Comparison of ENCODE assay signal across 7 mouse cellular contexts in genomic region chr7:142386621-142387201, GRCm38 (mm10). TPM values are rescaled to one million over a fixed set of nuclear protein-coding genes. Genes with fewer than 3 reads are reported as not detected.
DNase-seq lines count a peak whose midpoint lies in the region; ATAC-seq lines count a peak whose summit lies in the region.

No protein-coding gene starts in this region.

- H3K27me3 ChIP-seq in embryonic facial prominence, embryonic 10.5 days (replicated peaks; ENCODE audit: low read depth, poor library complexity, severe bottlenecking), result no peaks in the 10 kb centered on the region
- H3K27me3 ChIP-seq in hindbrain, embryonic 11.5 days (ENCODE audit: control insufficient read depth, insufficient read depth, low read length), result no peaks in the 10 kb centered on the region
- no peaks in the 10 kb centered on the region for H3K27me3 ChIP-seq in liver, embryonic 12.5 days (replicated peaks)
- H3K27me3 ChIP-seq in stomach, embryonic 16.5 days (ENCODE audit: control insufficient read depth, insufficient read depth, low read length), result no peaks in the 10 kb centered on the region

- 0 out of 2 replicates have a peak, but pooled peaks have one; percentile 6 for ATAC-seq in hindbrain, embryonic 11.5 days (ENCODE audit: low FRiP score)
- peak; percentile 69 for ATAC-seq in liver, embryonic 12.5 days
- no peak for ATAC-seq in stomach, embryonic 16.5 days (ENCODE audit: insufficient read depth, low FRiP score)

- whole genome bisulfite sequencing in embryonic facial prominence, embryonic 10.5 days, result 56% methylated on average over 6 of the region's 6 CpGs
- WGBS in hindbrain, embryonic 11.5 days, result 64% methylated on average over 6 of the region's 6 CpGs
- WGBS in liver, embryonic 12.5 days (ENCODE audit: insufficient replicate concordance), result 41% methylated on average over 6 of the region's 6 CpGs
- 44% methylated on average over 6 of the region's 6 CpGs for WGBS in stomach, embryonic 16.5 days

- peak; percentile 46 for DNase-seq in thymus, postnatal 14 days
- no peak for DNase-seq in thymus, postnatal 10 days (ENCODE audit: low spot score in 2 of 2)
- no peak for DNase-seq in embryonic facial prominence, embryonic 10.5 days (ENCODE audit: low spot score)
- no peak for DNase-seq in hindbrain, embryonic 11.5 days (ENCODE audit: low spot score)
- no peak for DNase-seq in frontal cortex, postnatal 10 days (ENCODE audit: low spot score in 2 of 2)

- peaks cover 23% of the 10 kb centered on the region for H3K4me1 ChIP-seq in embryonic facial prominence, embryonic 10.5 days
- H3K4me1 ChIP-seq in hindbrain, embryonic 11.5 days (replicated peaks; ENCODE audit: control insufficient read depth, insufficient read depth, low read length), result peaks cover 7% of the 10 kb centered on the region
- peaks cover 73% of the 10 kb centered on the region for H3K4me1 ChIP-seq in liver, embryonic 12.5 days
- peaks cover 20% of the 10 kb centered on the region for H3K4me1 ChIP-seq in stomach, embryonic 16.5 days (ENCODE audit: control insufficient read depth, insufficient read depth, low read length)

- H3K27ac ChIP-seq in embryonic facial prominence, embryonic 10.5 days (replicated peaks), result peak overlapping the region; percentile 88
- H3K27ac ChIP-seq in hindbrain, embryonic 11.5 days (ENCODE audit: low read depth, low read length), result no peak overlapping the region
- H3K27ac ChIP-seq in liver, embryonic 12.5 days, result peak overlapping the region; percentile 93
- peak overlapping the region; percentile 87 for H3K27ac ChIP-seq in stomach, embryonic 16.5 days (ENCODE audit: low read length)

- no peaks in the 10 kb centered on the region for H3K9me3 ChIP-seq in embryonic facial prominence, embryonic 10.5 days
- no peaks in the 10 kb centered on the region for H3K9me3 ChIP-seq in hindbrain, embryonic 11.5 days (ENCODE audit: control insufficient read depth, low read length)
- H3K9me3 ChIP-seq in liver, embryonic 12.5 days (replicated peaks), result no peaks in the 10 kb centered on the region
- no peaks in the 10 kb centered on the region for H3K9me3 ChIP-seq in stomach, embryonic 16.5 days (replicated peaks; ENCODE audit: control insufficient read depth, low read length)

- peak overlapping the region; percentile 71 for H3K9ac ChIP-seq in hindbrain, embryonic 11.5 days (ENCODE audit: low read depth, low read length)
- H3K9ac ChIP-seq in liver, embryonic 12.5 days, result peak overlapping the region; percentile 95
- peak overlapping the region; percentile 91 for H3K9ac ChIP-seq in stomach, embryonic 16.5 days (ENCODE audit: low read length)

- H3K4me2 ChIP-seq in hindbrain, embryonic 11.5 days (replicated peaks; ENCODE audit: low read depth, low read length), result peak overlapping the region; percentile 50
- peak overlapping the region; percentile 84 for H3K4me2 ChIP-seq in liver, embryonic 12.5 days
- peak overlapping the region; percentile 95 for H3K4me2 ChIP-seq in stomach, embryonic 16.5 days (ENCODE audit: low read depth, low read length)

- H3K4me3 ChIP-seq in embryonic facial prominence, embryonic 10.5 days, result peak overlapping the region; percentile 84
- H3K4me3 ChIP-seq in hindbrain, embryonic 11.5 days (ENCODE audit: low read depth, low read length), result peak overlapping the region; percentile 77
- H3K4me3 ChIP-seq in liver, embryonic 12.5 days, result peak overlapping the region; percentile 81
- peak overlapping the region; percentile 92 for H3K4me3 ChIP-seq in stomach, embryonic 16.5 days (replicated peaks; ENCODE audit: low read length)

- H3K36me3 ChIP-seq in embryonic facial prominence, embryonic 10.5 days (replicated peaks), result peaks cover 43% of the 10 kb centered on the region
- no peaks in the 10 kb centered on the region for H3K36me3 ChIP-seq in hindbrain, embryonic 11.5 days (ENCODE audit: control insufficient read depth, insufficient read depth, low read length)
- H3K36me3 ChIP-seq in liver, embryonic 12.5 days, result peaks cover 48% of the 10 kb centered on the region
- peaks cover 17% of the 10 kb centered on the region for H3K36me3 ChIP-seq in stomach, embryonic 16.5 days (ENCODE audit: control insufficient read depth, insufficient read depth, low read length)

RNA-seq across cellular contexts. Expression of gene Ctsd, which starts 1.1 kb away (rescaled TPM):
- polyA plus RNA-seq in embryonic facial prominence, embryonic 10.5 days (2016; fragmentation: Nextera tagmentation; extraction: Ambion mirVana), result 151 and 158 TPM in 2 replicates
- 168 and 200 TPM in 2 replicates for polyA plus RNA-seq in hindbrain, embryonic 11.5 days (2014; fragmentation: Nextera tagmentation; extraction: Ambion mirVana)
- polyA plus RNA-seq in liver, embryonic 12.5 days (2016; fragmentation: Nextera tagmentation; extraction: Ambion mirVana), result 289 and 295 TPM in 2 replicates
- polyA plus RNA-seq in stomach, embryonic 16.5 days (2015; fragmentation: Nextera tagmentation; extraction: Ambion mirVana), result 451 and 599 TPM in 2 replicates

RNA-seq across cellular contexts. Expression of gene Gm49369, which starts 4.2 kb away (rescaled TPM):
- not detected in 2 replicates for polyA plus RNA-seq in embryonic facial prominence, embryonic 10.5 days (2016; fragmentation: Nextera tagmentation; extraction: Ambion mirVana)
- polyA plus RNA-seq in hindbrain, embryonic 11.5 days (2014; fragmentation: Nextera tagmentation; extraction: Ambion mirVana), result not detected in 2 replicates
- polyA plus RNA-seq in liver, embryonic 12.5 days (2016; fragmentation: Nextera tagmentation; extraction: Ambion mirVana), result 1.4 TPM in 1 of 2 replicates, not detected in the other
- polyA plus RNA-seq in stomach, embryonic 16.5 days (2015; fragmentation: Nextera tagmentation; extraction: Ambion mirVana), result 0.96 TPM in 1 of 2 replicates, not detected in the other

RNA-seq across cellular contexts. Expression of gene Ifitm10, which starts 13.2 kb away (rescaled TPM):
- 2.2 and 3.0 TPM in 2 replicates for polyA plus RNA-seq in embryonic facial prominence, embryonic 10.5 days (2016; fragmentation: Nextera tagmentation; extraction: Ambion mirVana)
- 0.39 and 0.47 TPM in 2 replicates for polyA plus RNA-seq in hindbrain, embryonic 11.5 days (2014; fragmentation: Nextera tagmentation; extraction: Ambion mirVana)
- 1.5 and 2.5 TPM in 2 replicates for polyA plus RNA-seq in liver, embryonic 12.5 days (2016; fragmentation: Nextera tagmentation; extraction: Ambion mirVana)
- polyA plus RNA-seq in stomach, embryonic 16.5 days (2015; fragmentation: Nextera tagmentation; extraction: Ambion mirVana), result 3.7 and 5.2 TPM in 2 replicates

RNA-seq across cellular contexts. Expression of gene Syt8, which starts 47.9 kb away (rescaled TPM):
- not detected in 2 replicates for polyA plus RNA-seq in embryonic facial prominence, embryonic 10.5 days (2016; fragmentation: Nextera tagmentation; extraction: Ambion mirVana)
- not detected in 2 replicates for polyA plus RNA-seq in hindbrain, embryonic 11.5 days (2014; fragmentation: Nextera tagmentation; extraction: Ambion mirVana)
- polyA plus RNA-seq in liver, embryonic 12.5 days (2016; fragmentation: Nextera tagmentation; extraction: Ambion mirVana), result not detected in 2 replicates
- 31.1 and 50.1 TPM in 2 replicates for polyA plus RNA-seq in stomach, embryonic 16.5 days (2015; fragmentation: Nextera tagmentation; extraction: Ambion mirVana)

RNA-seq across cellular contexts. Expression of gene Tnni2, which starts 54.9 kb away (rescaled TPM):
- 1.7 and 2.5 TPM in 2 replicates for polyA plus RNA-seq in embryonic facial prominence, embryonic 10.5 days (2016; fragmentation: Nextera tagmentation; extraction: Ambion mirVana)
- polyA plus RNA-seq in hindbrain, embryonic 11.5 days (2014; fragmentation: Nextera tagmentation; extraction: Ambion mirVana), result 1.4 and 1.7 TPM in 2 replicates
- polyA plus RNA-seq in liver, embryonic 12.5 days (2016; fragmentation: Nextera tagmentation; extraction: Ambion mirVana), result 1.8 and 2.4 TPM in 2 replicates
- polyA plus RNA-seq in stomach, embryonic 16.5 days (2015; fragmentation: Nextera tagmentation; extraction: Ambion mirVana), result 20.2 and 217 TPM in 2 replicates
